In genomic region chr2:145585437-145585836, GRCm38 (mm10) we compare ENCODE assay signal across 17 mouse cellular contexts.
DNase-seq lines count a peak whose midpoint lies in the region; ATAC-seq lines count a peak whose summit lies in the region.
"Had no signal": no experiment of that assay in that cellular context is flagged by ENCODE, and none has a peak within 500 bp of the region (broad histone marks: within the 10 kb centered on the region; RNA-seq: fewer than 3 reads in every experiment).

No protein-coding gene starts in this region.

- DNase-seq in frontal cortex, postnatal 14 days (ENCODE audit: low spot score in 2 of 2), result no peak
- DNase-seq in layer of hippocampus, adult 18-20 months (ENCODE audit: low spot score in 2 of 2), result peak; percentile 11 to 26
- DNase-seq in layer of hippocampus, postnatal 25 days (ENCODE audit: extremely low spot score in 1 of 2, low spot score in 1 of 2), result no peak
- peak; percentile 12 to 38 for DNase-seq in left cerebral cortex, postnatal 14 days (ENCODE audit: low spot score in 2 of 2)
- no peak for DNase-seq in left cerebral cortex, adult 11 months (ENCODE audit: low spot score)
- no peak for DNase-seq in urinary bladder, postnatal 4 days (ENCODE audit: low spot score in 2 of 2)
- DNase-seq: adrenal gland, adult 8-10 months; adrenal gland, postnatal 25 days; cerebellum, adult 18-20 months; cerebellum, adult 9-10 months; cerebellum, postnatal 14 days; gastrocnemius, postnatal 36 days; heart, postnatal 14 days had no signal

- intact Hi-C loops in left cerebral cortex, postnatal 14 days (cut with DNase I), result loop anchor here (5.0 kb wide), 2 partner anchors 68 to 948 kb away; no protein-coding TSS in a partner anchor

- peak; percentile 84 for ATAC-seq in frontal cortex, adult (ENCODE audit: low TSS enrichment)
- ATAC-seq: activated CD4-positive, CD25-positive, alpha-beta regulatory T cell, adult 4 months; forebrain, embryonic 13.5 days; forebrain, embryonic 16.5 days had no signal

Comparison
In these comparisons a context has a peak if more than half of its experiments do, and no peak if none do; other contexts are left out.
1. DNase-seq: peak in layer of hippocampus, adult 18-20 months (2 of 2) and left cerebral cortex, postnatal 14 days (2 of 2); none in frontal cortex, postnatal 14 days (0 of 2), layer of hippocampus, postnatal 25 days (0 of 2), left cerebral cortex, adult 11 months (single experiment) and urinary bladder, postnatal 4 days (0 of 2).